Mouse (Mus musculus) spleen, adult 18-20 months (tissue): ENCODE results near the gene Ttll12.
A peak's percentile ranks its signal among the peaks of the same experiment; 100 is the strongest.

Source experiments
- DNase-seq, 2 experiments: peaks; one replicate each; pipeline ENCODE4 v3.0.0; 2022; ENCODE audit warnings: mixed read lengths in 2 of 2

Ttll12 gene

GRCm38 (mm10) chr15:83562626-83563270, 32.2 kb downstream of the Ttll12 start:
- DNase-seq: peak; percentile 69 to 72

GRCm38 (mm10) chr15:83560941-83561477, 33.9 kb downstream of the Ttll12 start:
- DNase-seq: no peak

- DNase-seq: peak; percentile 76 to 84
These were observed 39.6 kb downstream of the Ttll12 start for GRCm38 (mm10) chr15:83555161-83555974.

GRCm38 (mm10) chr15:83553831-83554230, 41.1 kb downstream of the Ttll12 start:
- no peak for DNase-seq

- DNase-seq: no peak
These were observed 44.8 kb downstream of the Ttll12 start for GRCm38 (mm10) chr15:83550137-83550536.

- no peak for DNase-seq
These were observed 47.8 kb downstream of the Ttll12 start for GRCm38 (mm10) chr15:83547144-83547543.

- no peak for DNase-seq
These were observed 48.9 kb downstream of the Ttll12 start for GRCm38 (mm10) chr15:83546029-83546428.

GRCm38 (mm10) chr15:83541647-83542287, 53.2 kb downstream of the Ttll12 start:
- peak in 1 of 2 experiments; percentile 1 for DNase-seq

GRCm38 (mm10) chr15:83539905-83540304, 55.1 kb downstream of the Ttll12 start:
- DNase-seq: no peak

- DNase-seq: no peak
These were observed 56.1 kb downstream of the Ttll12 start for GRCm38 (mm10) chr15:83538855-83539254.

GRCm38 (mm10) chr15:83535890-83536231, 59.1 kb downstream of the Ttll12 start:
- no peak for DNase-seq

- no peak for DNase-seq
These were observed 59.7 kb downstream of the Ttll12 start for GRCm38 (mm10) chr15:83534960-83535889.

GRCm38 (mm10) chr15:83532606-83533005, 62.4 kb downstream of the Ttll12 start:
- DNase-seq: no peak

- DNase-seq: no peak
These were observed 62.9 kb downstream of the Ttll12 start for GRCm38 (mm10) chr15:83531961-83532469.

- no peak for DNase-seq
These were observed 64.3 kb downstream of the Ttll12 start for GRCm38 (mm10) chr15:83530688-83531087.

- no peak for DNase-seq
These were observed 64.7 kb downstream of the Ttll12 start for GRCm38 (mm10) chr15:83530233-83530632.

- DNase-seq: no peak
These were observed 65.2 kb downstream of the Ttll12 start for GRCm38 (mm10) chr15:83529765-83530164.

- no peak for DNase-seq
These were observed 66.1 kb downstream of the Ttll12 start for GRCm38 (mm10) chr15:83528892-83529291.

GRCm38 (mm10) chr15:83527747-83528146, 67.2 kb downstream of the Ttll12 start:
- DNase-seq: no peak

GRCm38 (mm10) chr15:83527092-83527437, 67.9 kb downstream of the Ttll12 start:
- DNase-seq: no peak

- peak; percentile 19 to 40 for DNase-seq
These were observed 68.4 kb downstream of the Ttll12 start, which contains the start of gene Bik for GRCm38 (mm10) chr15:83526424-83527091. Bik (plus strand) TSS chr15:83526862.
